Mouse (Mus musculus) left cerebral cortex, adult 9 months (tissue): ENCODE data around the gene Galnt16.

ENCODE experiments used
- DNase-seq, 2 experiments: peaks; one replicate each; pipeline ENCODE4 v3.0.0; 2022; ENCODE audit warnings: low spot score in 2 of 2

Galnt16 gene

DNA sequence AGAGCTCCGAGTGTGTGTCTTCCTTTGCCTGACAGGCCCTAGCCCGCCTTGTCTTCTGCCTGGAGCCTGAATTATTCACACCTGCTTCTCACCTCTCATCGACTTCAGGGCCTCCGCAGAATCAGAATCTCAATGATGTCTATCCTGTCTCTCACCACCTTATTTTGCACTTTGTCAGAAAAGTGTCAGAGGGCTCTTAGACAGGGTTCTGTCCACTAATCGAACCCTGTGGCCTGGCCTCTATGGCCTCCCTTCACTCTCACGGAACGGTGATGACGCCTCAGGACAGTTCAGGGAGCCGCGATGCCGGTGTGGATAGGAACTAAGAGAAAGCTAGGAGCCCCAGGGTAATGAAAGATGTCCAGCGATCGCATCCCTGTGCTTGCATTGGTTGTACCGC is at the start of gene Galnt16:
Galnt16 (plus strand) TSS at position 301 of the 400 bp plus-strand sequence.
- no peak for DNase-seq

DNA sequence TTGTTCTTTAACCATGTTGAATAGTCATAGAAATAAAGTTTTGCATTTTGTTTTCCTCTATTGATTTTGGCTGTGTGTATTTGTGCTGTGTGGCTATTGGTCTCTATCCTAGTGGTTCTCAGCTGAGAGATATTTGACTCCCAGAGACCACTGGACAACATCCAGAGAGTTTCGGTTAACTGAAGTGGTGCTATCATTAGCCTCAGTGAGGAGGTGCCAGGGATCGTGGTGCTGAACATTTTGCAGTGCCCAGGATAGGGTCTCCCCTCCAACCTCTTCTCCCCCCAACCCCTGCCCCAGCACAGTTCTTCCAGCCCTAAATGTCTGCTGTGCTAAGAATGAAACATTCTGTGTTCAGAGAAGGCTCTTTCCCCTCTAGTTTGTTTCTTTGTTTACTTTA is 47.9 kb upstream of the Galnt16 start:
- no peak for DNase-seq

DNA sequence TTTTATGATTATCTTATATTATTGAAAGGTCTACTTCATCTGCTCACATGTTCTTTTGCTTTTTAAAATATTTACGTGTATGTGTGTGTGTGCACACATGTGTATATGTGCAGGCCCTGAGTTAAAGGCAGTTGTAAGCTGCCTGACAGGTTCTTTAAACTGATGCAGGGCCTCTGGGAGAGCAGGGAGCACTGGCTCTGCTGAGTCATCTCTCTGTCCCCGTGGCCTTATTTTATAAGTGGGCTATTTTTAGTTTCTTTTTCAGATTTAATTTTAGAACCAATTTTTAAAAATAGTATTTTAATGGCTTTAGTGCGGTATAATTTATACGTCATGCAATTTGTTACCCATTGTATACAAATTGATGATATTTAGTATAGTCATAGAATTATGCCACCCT is 46.2 kb upstream of the Galnt16 start:
- no peak for DNase-seq

- no peak for DNase-seq
Measured at GRCm38 (mm10) chr12:80473731-80474130, 44.3 kb upstream of the Galnt16 start.

GRCm38 (mm10) chr12:80479986-80480385 is 38.1 kb upstream of the Galnt16 start:
- DNase-seq = no peak

DNA sequence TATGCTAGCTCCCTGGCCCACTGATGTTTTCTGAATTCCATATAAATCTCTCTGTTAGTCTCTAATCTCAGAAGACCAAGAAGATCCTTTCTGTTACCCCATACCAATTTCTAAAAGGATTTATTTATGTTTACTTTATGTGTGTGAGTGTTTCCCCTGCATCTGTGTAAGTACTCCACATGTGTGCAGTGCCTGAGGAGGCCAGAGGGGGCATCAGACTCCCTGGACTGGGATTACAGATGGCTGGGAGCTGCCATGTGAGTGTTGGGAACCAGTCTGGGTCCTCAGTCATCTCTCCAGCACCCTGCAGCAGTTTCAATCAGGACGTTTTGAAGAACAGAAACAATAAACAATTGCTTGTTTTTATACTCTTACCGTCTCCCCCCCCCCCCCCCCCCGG is 34.7 kb upstream of the Galnt16 start:
- no peak for DNase-seq

DNA sequence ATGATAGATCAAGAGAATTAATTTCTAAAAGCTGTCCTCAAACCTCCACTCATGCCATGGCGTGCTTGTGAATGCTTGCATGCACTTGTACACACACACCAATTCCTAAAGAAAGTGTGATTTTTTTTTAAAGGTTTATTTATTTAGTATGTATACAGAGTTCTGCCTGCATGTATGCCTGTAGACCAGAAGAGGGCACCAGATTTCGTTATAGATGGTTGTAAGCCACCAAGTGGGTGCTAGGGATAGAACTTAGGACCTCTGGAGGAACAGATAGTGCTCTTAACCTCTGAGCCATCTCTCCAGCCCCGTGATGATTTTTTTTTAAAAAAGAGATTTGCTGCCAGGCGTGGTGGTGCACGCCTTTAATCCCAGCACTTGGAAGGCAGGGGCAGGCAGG is 24.8 kb upstream of the Galnt16 start:
- no peak for DNase-seq

- no peak for DNase-seq
Measured at GRCm38 (mm10) chr12:80495691-80496090, 22.4 kb upstream of the Galnt16 start.

GRCm38 (mm10) chr12:80498356-80498755 is 19.7 kb upstream of the Galnt16 start:
- DNase-seq = no peak

GRCm38 (mm10) chr12:80500506-80500905 is 17.6 kb upstream of the Galnt16 start:
- DNase-seq = no peak

GRCm38 (mm10) chr12:80504718-80505117 is 13.4 kb upstream of the Galnt16 start:
- DNase-seq = no peak

DNA sequence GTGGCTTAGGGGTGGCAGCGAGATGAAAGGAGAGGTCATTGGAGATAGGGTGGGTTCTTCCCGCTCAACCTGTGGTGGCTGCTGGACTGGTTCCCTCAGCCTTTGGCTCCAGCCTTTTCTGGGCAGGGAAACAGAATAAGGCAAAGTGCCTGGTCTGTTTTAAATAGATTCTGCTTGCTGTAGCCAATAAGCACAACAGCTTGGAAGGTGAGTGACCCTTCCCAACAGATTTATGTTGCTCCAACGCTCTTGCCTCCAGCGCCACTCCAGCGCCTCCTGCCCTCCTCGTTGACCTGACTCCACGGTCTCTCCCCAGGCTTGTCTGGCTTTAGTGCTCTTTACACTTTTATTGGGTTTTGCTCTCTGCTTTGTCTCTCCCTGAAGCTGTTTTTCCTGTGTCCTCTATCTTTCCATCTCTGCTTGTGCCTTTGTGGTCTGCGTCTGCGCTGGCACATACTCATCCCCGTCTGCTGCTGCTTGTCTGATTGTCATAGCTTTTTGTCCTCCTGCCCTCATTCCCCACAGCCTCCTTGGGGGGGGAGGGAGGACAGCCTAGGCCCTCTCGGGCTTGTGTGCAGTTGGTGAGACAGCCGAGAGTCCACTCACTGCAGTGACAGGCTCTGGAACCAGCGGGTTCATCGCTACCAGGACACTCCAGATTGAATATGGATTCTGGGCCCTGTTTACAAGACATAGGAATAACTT is 10.9 kb upstream of the Galnt16 start:
- DNase-seq = no peak

GRCm38 (mm10) chr12:80518393-80518756 is 298 bp downstream of the Galnt16 start:
- no peak for DNase-seq

- DNase-seq = peak in 1 of 2 experiments; percentile 39
Measured at GRCm38 (mm10) chr12:80518757-80519620, 912 bp downstream of the Galnt16 start.

DNA sequence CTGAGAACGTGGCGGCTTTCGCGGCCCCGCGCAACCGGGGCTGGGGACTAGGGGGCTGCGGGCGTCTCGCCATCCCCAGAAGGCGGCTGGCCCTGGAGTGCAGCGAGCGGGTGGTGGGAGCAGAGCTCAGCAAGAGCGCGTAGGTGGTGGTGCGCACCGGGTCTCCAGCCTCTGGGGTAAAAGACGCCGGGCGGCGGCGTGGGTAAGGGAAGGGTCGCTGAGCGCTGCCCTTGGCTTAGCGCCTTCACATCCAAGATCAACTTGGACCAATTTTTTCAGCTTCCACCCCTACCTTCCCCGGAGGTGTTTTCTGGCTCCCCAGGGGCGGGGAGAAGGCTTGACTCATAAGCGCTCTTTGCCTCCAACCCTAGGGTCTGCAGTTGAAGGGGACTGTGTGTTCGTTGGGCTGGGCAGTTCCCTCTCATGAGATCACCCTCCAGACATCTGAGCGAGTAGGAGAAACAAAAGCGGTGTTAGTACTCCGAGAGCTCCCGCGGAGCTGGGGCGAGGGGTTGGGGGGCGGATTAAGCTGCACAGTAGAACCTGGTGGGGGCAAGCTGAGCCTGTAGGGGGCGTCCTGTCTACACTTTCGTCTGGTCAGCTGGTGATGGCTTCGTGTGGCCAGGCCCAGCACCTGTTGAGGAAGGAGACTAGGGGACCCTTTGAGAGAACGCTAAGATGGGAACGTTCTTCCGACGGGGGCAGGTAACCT is 1.7 kb downstream of the Galnt16 start:
- peak in 1 of 2 experiments; percentile 66 for DNase-seq

DNA sequence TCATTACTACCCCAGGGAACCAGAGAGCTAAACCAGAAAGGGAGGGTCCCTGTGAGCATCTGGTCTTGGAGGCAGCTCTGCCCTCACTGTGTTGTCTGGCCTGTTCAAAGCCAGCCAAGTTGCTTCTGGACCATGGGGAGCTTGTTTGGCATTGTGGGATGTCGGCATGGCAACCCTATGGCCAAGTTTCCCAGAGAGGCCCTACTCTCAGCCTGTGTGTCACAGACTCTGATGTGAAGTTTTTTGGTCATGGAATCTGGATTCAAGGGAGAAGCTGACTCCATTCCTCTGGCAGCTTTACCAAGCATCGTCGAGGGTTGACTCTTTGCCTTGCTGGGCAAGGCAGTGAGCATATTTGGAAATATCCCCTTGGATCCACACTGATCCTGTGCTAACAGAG is 3.9 kb downstream of the Galnt16 start:
- no peak for DNase-seq

DNA sequence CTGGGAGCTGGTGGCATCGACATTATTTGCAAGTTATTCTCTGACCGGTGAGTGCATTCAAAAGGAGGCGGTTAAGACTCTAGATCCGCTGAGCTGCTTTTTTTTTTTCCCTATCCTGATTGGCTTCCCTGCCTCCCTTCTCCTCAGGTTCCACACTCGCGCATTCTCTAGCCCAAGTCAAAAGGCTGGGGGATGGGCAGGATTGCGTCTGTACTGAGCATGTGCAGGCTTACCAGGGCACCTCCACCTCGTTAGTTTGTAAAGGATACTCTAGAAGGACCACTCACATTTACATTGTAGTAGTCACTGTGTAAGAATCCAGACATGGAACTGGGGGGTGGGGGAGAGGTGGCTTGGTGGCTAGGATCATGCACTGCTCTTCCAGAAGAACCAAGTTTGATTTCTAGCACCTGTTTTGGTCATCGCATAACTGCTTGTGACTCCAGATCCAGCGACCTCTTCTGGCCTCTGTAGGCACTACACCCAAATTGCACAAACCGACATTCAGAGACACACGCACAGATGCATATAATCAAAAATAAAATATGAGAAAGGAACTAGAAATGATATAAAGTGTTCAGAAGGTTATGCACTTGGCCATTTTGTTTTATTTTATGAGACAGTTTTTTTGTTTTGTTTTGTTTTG is 6.3 kb downstream of the Galnt16 start:
- DNase-seq = no peak

DNA sequence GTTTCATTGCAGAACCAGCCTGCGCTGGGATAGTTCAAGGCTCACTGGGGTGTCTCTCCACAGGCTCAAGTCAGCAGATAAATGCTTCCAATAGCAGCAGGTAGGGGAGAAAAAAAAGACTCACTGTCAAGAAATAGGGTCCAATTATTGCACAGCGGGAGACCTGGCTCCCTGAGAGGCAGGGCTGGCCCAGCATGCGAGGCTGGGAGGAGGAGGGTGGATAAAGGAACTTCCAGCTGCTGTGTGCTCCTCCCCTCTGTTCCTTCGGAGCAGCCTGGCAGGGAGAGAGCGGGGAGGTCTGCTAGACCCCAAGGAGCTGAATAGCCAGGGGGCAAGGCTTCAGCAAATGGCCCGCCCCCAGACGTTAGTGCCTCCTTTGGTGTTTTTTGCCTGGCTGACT is 7.4 kb downstream of the Galnt16 start:
- DNase-seq = peak in 1 of 2 experiments; percentile 21

- DNase-seq = no peak
Measured at GRCm38 (mm10) chr12:80526511-80526910, 8.4 kb downstream of the Galnt16 start.

GRCm38 (mm10) chr12:80527727-80528389 is 9.8 kb downstream of the Galnt16 start:
- peak; percentile 51 to 58 for DNase-seq

DNA sequence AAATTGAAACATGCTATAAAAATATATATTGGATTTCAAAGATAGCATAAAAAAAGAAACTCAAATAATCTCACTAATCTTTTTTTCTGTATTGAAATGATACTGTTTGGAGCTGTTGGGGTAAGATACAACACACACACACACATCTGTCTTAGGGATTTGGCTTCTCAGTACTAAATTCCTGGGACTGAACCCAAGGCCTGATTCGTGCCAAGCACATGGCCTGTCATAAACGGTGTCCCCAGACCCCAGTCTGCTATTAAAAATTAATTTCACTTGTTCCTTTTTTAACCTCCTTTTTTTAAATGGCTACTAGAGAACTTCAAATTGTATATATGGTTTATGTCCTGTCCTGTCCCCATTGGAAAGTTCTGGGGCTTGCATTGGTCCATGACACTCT is 12.0 kb downstream of the Galnt16 start:
- DNase-seq = no peak
